Mouse (Mus musculus) cerebellum, adult 2 months (tissue): Measurements from ENCODE around the gene Cul7.

Source experiments
- CTCF ChIP-seq: fragments of 200-500 bp; IDR thresholded peaks from 2 replicates; pipeline ENCODE4 v1.5.1; 2011; ENCODE audit warnings: low read depth, mild to moderate bottlenecking, control low read depth, low read length, moderate library complexity, borderline replicate concordance; ENCODE audit not compliant: insufficient read depth
- POLR2A ChIP-seq: fragments of 200-500 bp; IDR thresholded peaks from 2 replicates; pipeline ENCODE4 v1.6.1; 2011; ENCODE audit warnings: low read length, control low read depth, borderline replicate concordance; ENCODE audit not compliant: insufficient read depth

GRCm38 (mm10) chr17:46629685-46630441 lies 20.3 kb upstream of the Cul7 start:
- no peak for TF ChIP-seq CTCF
- no peak for TF ChIP-seq POLR2A
